Mouse (Mus musculus): Measurements from ENCODE around the gene Tomt. TPM values are rescaled to one million over a fixed set of nuclear protein-coding genes. Genes with fewer than 3 reads are reported as not detected.

Tomt gene
- total RNA-seq, 1 experiment, result 1.9 TPM

GRCm38 (mm10) chr7:101911982-101912381 is 5.8 kb upstream of the Tomt start:
- H3K27ac ChIP-seq (ENCODE audit: insufficient read depth, low read depth, low read length, poor library complexity, severe bottlenecking), result no peak overlapping the region
- in situ Hi-C loops (cut with MboI; ENCODE audit: low sequenced_read_pairs in 2 of 2, unreplicated experiment in 2 of 2), result no loop called here
- H3K9me3 ChIP-seq (ENCODE audit: control insufficient read depth, insufficient read depth, low read depth, low read length), result no peaks in the 10 kb centered on the region
- TF ChIP-seq HCFC1 (IDR thresholded peaks at IDR 0.05; ENCODE audit: borderline replicate concordance, insufficient read depth, low read length) (no peak), CHD2 (IDR thresholded peaks at IDR 0.05; ENCODE audit: low read depth, low read length) (no peak), MAFK (IDR thresholded peaks at IDR 0.05; ENCODE audit: insufficient read depth, low read depth, low read length) (no peak), ZNF384 (IDR thresholded peaks at IDR 0.05; ENCODE audit: low read depth, low read length) (no peak)
- no peak overlapping the region for H3K9ac ChIP-seq (ENCODE audit: insufficient read depth, low read depth, low read length, poor library complexity, severe bottlenecking)
- no peak overlapping the region for H3K4me3 ChIP-seq (ENCODE audit: insufficient read depth in 1 of 2, low read depth in 1 of 2, low read length in 2 of 2, poor library complexity in 1 of 2, severe bottlenecking in 1 of 2)
- H3K36me3 ChIP-seq (ENCODE audit: control insufficient read depth, insufficient read depth, low read length, poor library complexity, severe bottlenecking), result peaks cover 34% of the 10 kb centered on the region
- H3K4me1 ChIP-seq (ENCODE audit: control insufficient read depth in 2 of 2, insufficient read depth in 2 of 2, low read length in 2 of 2, poor library complexity in 1 of 2), result peaks cover under 1 to 7% of the 10 kb centered on the region in 2 experiments; a peak in 3 of 4 replicates
- no peak for DNase-seq (ENCODE audit: low read depth, low spot score)

- no peak for TF ChIP-seq ZNF384 (IDR thresholded peaks at IDR 0.05; ENCODE audit: low read depth, low read length)
- TF ChIP-seq MAFK (IDR thresholded peaks at IDR 0.05; ENCODE audit: insufficient read depth, low read depth, low read length), result no peak
- no peak for TF ChIP-seq ZC3H11A (IDR thresholded peaks at IDR 0.05; ENCODE audit: borderline replicate concordance, low read depth, low read length)
- TF ChIP-seq CHD2 (IDR thresholded peaks at IDR 0.05; ENCODE audit: low read depth, low read length), result no peak
- TF ChIP-seq HCFC1 (IDR thresholded peaks at IDR 0.05; ENCODE audit: borderline replicate concordance, insufficient read depth, low read length), result no peak
- H3K27ac ChIP-seq (ENCODE audit: insufficient read depth, low read depth, low read length, poor library complexity, severe bottlenecking), result no peak overlapping the region
- peaks cover 6 to 12% of the 10 kb centered on the region in 2 experiments; a peak in 3 of 4 replicates for H3K4me1 ChIP-seq (ENCODE audit: control insufficient read depth in 2 of 2, insufficient read depth in 2 of 2, low read length in 2 of 2, poor library complexity in 1 of 2)
- no peak overlapping the region for H3K4me3 ChIP-seq (ENCODE audit: insufficient read depth in 1 of 2, low read depth in 1 of 2, low read length in 2 of 2, poor library complexity in 1 of 2, severe bottlenecking in 1 of 2)
- DNase-seq (ENCODE audit: low read depth, low spot score), result no peak
- peaks cover 34% of the 10 kb centered on the region for H3K36me3 ChIP-seq (ENCODE audit: control insufficient read depth, insufficient read depth, low read length, poor library complexity, severe bottlenecking)
- H3K9ac ChIP-seq (ENCODE audit: insufficient read depth, low read depth, low read length, poor library complexity, severe bottlenecking), result no peak overlapping the region
- no peaks in the 10 kb centered on the region for H3K9me3 ChIP-seq (ENCODE audit: control insufficient read depth, insufficient read depth, low read depth, low read length)
- in situ Hi-C loops (cut with MboI; ENCODE audit: low sequenced_read_pairs in 2 of 2, unreplicated experiment in 2 of 2), result no loop called here
Observed at GRCm38 (mm10) chr7:101910138-101910537, 4.0 kb upstream of the Tomt start.

GRCm38 (mm10) chr7:101908367-101908766 is 2.2 kb upstream of the Tomt start:
- Histone ChIP-seq H3K36me3 (ENCODE audit: control insufficient read depth, insufficient read depth, low read length, poor library complexity, severe bottlenecking) (peaks cover 34% of the 10 kb centered on the region), H3K9me3 (ENCODE audit: control insufficient read depth, insufficient read depth, low read depth, low read length) (no peaks in the 10 kb centered on the region), H3K4me1 (ENCODE audit: control insufficient read depth in 2 of 2, insufficient read depth in 2 of 2, low read length in 2 of 2, poor library complexity in 1 of 2) (peaks cover 6 to 12% of the 10 kb centered on the region in 2 experiments; a peak in 3 of 4 replicates), H3K27ac (ENCODE audit: insufficient read depth, low read depth, low read length, poor library complexity, severe bottlenecking) (no peak overlapping the region), H3K4me3 (ENCODE audit: insufficient read depth in 1 of 2, low read depth in 1 of 2, low read length in 2 of 2, poor library complexity in 1 of 2, severe bottlenecking in 1 of 2) (no peak overlapping the region), H3K9ac (ENCODE audit: insufficient read depth, low read depth, low read length, poor library complexity, severe bottlenecking) (no peak overlapping the region; the same call in 1 of the 2 replicates)
- TF ChIP-seq ZNF384 (IDR thresholded peaks at IDR 0.05; ENCODE audit: low read depth, low read length) (no peak), MAFK (IDR thresholded peaks at IDR 0.05; ENCODE audit: insufficient read depth, low read depth, low read length) (no peak), ZC3H11A (IDR thresholded peaks at IDR 0.05; ENCODE audit: borderline replicate concordance, low read depth, low read length) (no peak), CHD2 (IDR thresholded peaks at IDR 0.05; ENCODE audit: low read depth, low read length) (no peak)
- DNase-seq (ENCODE audit: low read depth, low spot score), result no peak
- in situ Hi-C loops (cut with MboI; ENCODE audit: low sequenced_read_pairs in 2 of 2, unreplicated experiment in 2 of 2), result no loop called here

GRCm38 (mm10) chr7:101906696-101907095 is 537 bp upstream of the Tomt start:
- H3K27ac ChIP-seq (ENCODE audit: insufficient read depth, low read depth, low read length, poor library complexity, severe bottlenecking), result no peak overlapping the region
- H3K9me3 ChIP-seq (ENCODE audit: control insufficient read depth, insufficient read depth, low read depth, low read length), result no peaks in the 10 kb centered on the region
- TF ChIP-seq CHD2 (IDR thresholded peaks at IDR 0.05; ENCODE audit: low read depth, low read length) (no peak), MAFK (IDR thresholded peaks at IDR 0.05; ENCODE audit: insufficient read depth, low read depth, low read length) (no peak), ZC3H11A (IDR thresholded peaks at IDR 0.05; ENCODE audit: borderline replicate concordance, low read depth, low read length) (no peak), ZNF384 (IDR thresholded peaks at IDR 0.05; ENCODE audit: low read depth, low read length) (no peak), HCFC1 (IDR thresholded peaks at IDR 0.05; ENCODE audit: borderline replicate concordance, insufficient read depth, low read length) (no peak)
- H3K4me3 ChIP-seq (ENCODE audit: insufficient read depth in 1 of 2, low read depth in 1 of 2, low read length in 2 of 2, poor library complexity in 1 of 2, severe bottlenecking in 1 of 2), result peak overlapping the region; percentile 83 to 86
- H3K36me3 ChIP-seq (ENCODE audit: control insufficient read depth, insufficient read depth, low read length, poor library complexity, severe bottlenecking), result peaks cover 20% of the 10 kb centered on the region
- peaks cover 6 to 12% of the 10 kb centered on the region in 2 experiments; a peak in 3 of 4 replicates for H3K4me1 ChIP-seq (ENCODE audit: control insufficient read depth in 2 of 2, insufficient read depth in 2 of 2, low read length in 2 of 2, poor library complexity in 1 of 2)
- in situ Hi-C loops (cut with MboI; ENCODE audit: low sequenced_read_pairs in 2 of 2, unreplicated experiment in 2 of 2), result no loop called here
- H3K9ac ChIP-seq (ENCODE audit: insufficient read depth, low read depth, low read length, poor library complexity, severe bottlenecking), result peak overlapping the region; percentile 98
- DNase-seq (ENCODE audit: low read depth, low spot score), result no peak
